In genomic region chr14:52019590-52020340, GRCm38 (mm10) we compare ENCODE assay signal across 8 mouse cellular contexts. TPM values are rescaled to one million over a fixed set of nuclear protein-coding genes. Genes with fewer than 3 reads are reported as not detected.
DNase-seq lines count a peak whose midpoint lies in the region; TF ChIP-seq lines count a peak whose summit lies in the region.

No protein-coding gene starts in this region.

- TF ChIP-seq CTCF in cortical plate, adult 2 months (IDR thresholded peaks at IDR 0.05; ENCODE audit: extremely low read depth, insufficient read depth, low read length), result no peak
- TF ChIP-seq CTCF in left cerebral cortex, adult 2 months (IDR thresholded peaks at IDR 0.05), result peak; percentile 34

- DNase-seq in adipocyte (ENCODE audit: low spot score), result peak; percentile 97
- peak; percentile 96 to 97 for DNase-seq in gastrocnemius, adult 8-10 months (ENCODE audit: low spot score in 2 of 2)
- peak; percentile 91 for DNase-seq in hindlimb bud, embryonic 11.5 days (ENCODE audit: extremely low spot score, low read depth, low spot score)
- DNase-seq in left cerebral cortex, adult 2 months (ENCODE audit: extremely low spot score in 1 of 2, low spot score in 2 of 2), result peak; percentile 97 to 98
- peak; percentile 96 for DNase-seq in retina, postnatal 7 days (ENCODE audit: low read depth, low spot score)
- DNase-seq in urinary bladder, adult 18-20 months (ENCODE audit: low spot score in 2 of 2), result peak; percentile 96

- under 1% methylated on average over 62 of the region's 74 CpGs for WGBS in macrophage (ENCODE audit: missing documents)

- peaks cover 9% of the 10 kb centered on the region; the same call in 1 of the 2 replicates for H3K79me2 ChIP-seq in macrophage (ENCODE audit: inconsistent target)

- TF ChIP-seq POLR2A in cortical plate, adult 2 months (IDR thresholded peaks at IDR 0.05; ENCODE audit: extremely low read depth, insufficient read depth, low read length), result peak; percentile 90

- H3K27ac ChIP-seq in cortical plate, adult 2 months (ENCODE audit: insufficient read depth, low read length), result peak overlapping the region; percentile 95
- peak overlapping the region; percentile 100 for H3K27ac ChIP-seq in left cerebral cortex, adult 2 months
- H3K27ac ChIP-seq in macrophage, result peak overlapping the region; percentile 78

- peak overlapping the region; percentile 69 for H3K4me3 ChIP-seq in cortical plate, adult 2 months (ENCODE audit: insufficient read depth, low read length)
- H3K4me3 ChIP-seq in left cerebral cortex, adult 2 months, result peak overlapping the region; percentile 84
- H3K4me3 ChIP-seq in macrophage (ENCODE audit: inconsistent target), result peak overlapping the region; percentile 54

- H3K4me1 ChIP-seq in cortical plate, adult 2 months (ENCODE audit: control insufficient read depth, insufficient read depth, low read length), result peaks cover 2% of the 10 kb centered on the region; the same call in 1 of the 2 replicates

- intact Hi-C loops in left cerebral cortex, adult 2 months (cut with DNase I), result loop anchor here (1.0 to 10.0 kb wide), 5 partner anchors 7 to 295 kb away; partner anchors contain the start of genes Ang4 and Mettl17

- H3K36me3 ChIP-seq in macrophage (ENCODE audit: inconsistent target), result no peaks in the 10 kb centered on the region

RNA-seq across cellular contexts. Expression of gene Zfp219, which starts 0.8 kb away (rescaled TPM):
- 51.3 and 54.3 TPM in 2 replicates for polyA plus RNA-seq in cortical plate, adult 2 months (2012; rRNA removed)
- 10 to 100 TPM in 3 of 4 experiments, 1 to 10 TPM in 1; 9.9 to 14.0 (median 13.0) TPM for total RNA-seq in gastrocnemius, adult 8-10 months (2022)
- total RNA-seq in left cerebral cortex, adult 2 months (2021), result 10 to 100 TPM; 36.4 to 41.4 TPM
- 10 to 100 TPM; 13.7 to 81.5 (median 44.3) TPM for total RNA-seq in macrophage (2018; cell fraction: chromatin; rRNA removed)
- total RNA-seq in macrophage (2018; cell fraction: cytosol; rRNA removed), result 10 to 100 TPM in 21 of 26 experiments, 1 to 10 TPM in 5; 7.1 to 23.2 (median 13.8) TPM
- 10 to 100 TPM; 12.5 to 75.1 (median 35.6) TPM for total RNA-seq in macrophage (2018; cell fraction: nucleus; rRNA removed)
- polyA plus RNA-seq in macrophage (2018), result 7.2 to 19.5 TPM (median 12.3 TPM) in 3 replicates

RNA-seq across cellular contexts. Expression of gene Tmem253, which starts 4.3 kb away (rescaled TPM):
- polyA plus RNA-seq in cortical plate, adult 2 months (2012; rRNA removed), result 0.21 and 0.34 TPM in 2 replicates
- total RNA-seq in gastrocnemius, adult 8-10 months (2022), result 1 to 10 TPM in 3 of 4 experiments, under 1 TPM in 1; 0.60 to 1.4 (median 1.2) TPM
- total RNA-seq in left cerebral cortex, adult 2 months (2021), result under 1 TPM in 1 of 2 experiments, not detected in 1; 0.37 TPM
- 1 to 10 TPM in 3 of 26 experiments, under 1 TPM in 2, not detected in 21; 0.71 to 3.6 (median 1.2) TPM for total RNA-seq in macrophage (2018; cell fraction: chromatin; rRNA removed)
- total RNA-seq in macrophage (2018; cell fraction: cytosol; rRNA removed), result under 1 TPM in 14 of 26 experiments, not detected in 12; 0.10 to 0.71 (median 0.45) TPM
- 1 to 10 TPM in 3 of 26 experiments, under 1 TPM in 3, not detected in 20; 0.48 to 1.5 (median 0.95) TPM for total RNA-seq in macrophage (2018; cell fraction: nucleus; rRNA removed)
- polyA plus RNA-seq in macrophage (2018), result 0.16 to 0.21 TPM in 2 of 3 replicates, not detected in the other

RNA-seq across cellular contexts. Expression of gene Olfr221, which starts 22.5 kb away (rescaled TPM):
- polyA plus RNA-seq in cortical plate, adult 2 months (2012; rRNA removed), result not detected in 2 replicates
- total RNA-seq in gastrocnemius, adult 8-10 months (2022), result not detected
- total RNA-seq in left cerebral cortex, adult 2 months (2021), result not detected
- total RNA-seq in macrophage (2018; cell fraction: chromatin; rRNA removed), result not detected
- total RNA-seq in macrophage (2018; cell fraction: cytosol; rRNA removed), result not detected
- not detected for total RNA-seq in macrophage (2018; cell fraction: nucleus; rRNA removed)
- not detected in 3 replicates for polyA plus RNA-seq in macrophage (2018)

RNA-seq across cellular contexts. Expression of gene Arhgef40, which starts 35.2 kb away (rescaled TPM):
- 24.1 and 24.5 TPM in 2 replicates for polyA plus RNA-seq in cortical plate, adult 2 months (2012; rRNA removed)
- 1 to 10 TPM; 5.7 to 9.4 (median 6.2) TPM for total RNA-seq in gastrocnemius, adult 8-10 months (2022)
- 10 to 100 TPM; 28.8 to 31.1 TPM for total RNA-seq in left cerebral cortex, adult 2 months (2021)
- 1 to 10 TPM in 25 of 26 experiments, under 1 TPM in 1; 0.27 to 9.9 (median 2.9) TPM for total RNA-seq in macrophage (2018; cell fraction: chromatin; rRNA removed)
- 1 to 10 TPM in 5 of 26 experiments, under 1 TPM in 21; 0.18 to 1.7 (median 0.62) TPM for total RNA-seq in macrophage (2018; cell fraction: cytosol; rRNA removed)
- total RNA-seq in macrophage (2018; cell fraction: nucleus; rRNA removed), result 10 to 100 TPM in 1 of 26 experiments, 1 to 10 TPM in 25; 1.5 to 10.8 (median 2.8) TPM
- 0.60 to 1.3 TPM (median 1.3 TPM) in 3 replicates for polyA plus RNA-seq in macrophage (2018)

Comparison
In these comparisons a context has a peak if more than half of its experiments do, and no peak if none do; other contexts are left out.
1. Peak in every context shown above with its lines: DNase-seq, H3K4me3 ChIP-seq and H3K27ac ChIP-seq.